Mouse (Mus musculus) frontal cortex, postnatal 36 days (tissue): ENCODE measurements around the gene Serpina3i.

Source experiments
- DNase-seq, 2 experiments: peaks; one replicate each; pipeline ENCODE4 v3.0.0; 2022; ENCODE audit warnings: low spot score in 2 of 2

Gene Serpina3i

GRCm38 (mm10) chr12:104293963-104294362 is 31.0 kb downstream of the Serpina3i start:
- DNase-seq, result peak in 1 of 2 experiments; percentile 11

DNA sequence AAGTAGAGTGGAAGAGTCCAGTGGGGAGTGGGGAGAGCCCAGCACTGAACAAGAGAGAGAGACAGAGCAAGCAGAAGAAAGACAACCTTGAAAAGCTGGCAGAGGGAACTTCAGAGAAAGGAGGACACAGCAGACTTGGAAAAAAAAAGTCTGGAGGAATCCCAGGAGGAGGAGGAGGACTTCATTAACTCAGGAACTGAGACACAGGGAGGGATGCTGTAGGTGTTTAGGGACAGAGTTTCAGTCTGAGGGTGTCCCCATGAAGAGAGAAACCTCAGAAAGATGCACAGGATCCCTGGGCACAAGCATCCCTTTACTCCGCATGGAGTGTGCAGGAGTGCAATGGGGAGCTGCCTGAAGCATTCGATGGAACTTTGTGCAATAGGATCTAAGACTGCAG is 35.1 kb downstream of the Serpina3i start:
- DNase-seq, result peak in 1 of 2 experiments; percentile 12

- no peak for DNase-seq
These were observed 43.1 kb downstream of the Serpina3i start for GRCm38 (mm10) chr12:104305991-104306390.

DNA sequence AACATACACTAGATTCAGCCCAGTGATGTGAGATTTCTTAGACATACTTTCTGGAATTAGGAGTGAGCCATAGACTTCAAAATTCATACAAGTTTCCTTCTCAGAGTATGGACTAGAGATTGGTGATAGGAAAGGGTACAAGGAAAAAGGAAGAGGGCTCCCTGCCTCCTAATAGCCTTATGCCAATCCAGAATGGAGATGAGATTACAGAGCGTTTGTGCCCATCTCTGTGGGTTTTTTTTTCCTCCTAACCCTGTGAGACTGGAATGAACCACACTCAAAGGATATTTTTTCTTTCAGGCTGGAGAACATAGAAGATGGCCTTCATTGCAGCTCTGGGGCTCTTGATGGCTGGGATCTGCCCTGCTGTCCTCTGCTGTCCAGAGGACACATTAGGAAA is 51.3 kb downstream of the Serpina3i start, which contains the start of gene Serpina3j:
Gene Serpina3j (plus strand): TSS at position 301 of the 400 bp plus-strand sequence.
- DNase-seq, result no peak
